Mouse (Mus musculus) cortical plate, adult 2 months (tissue): ENCODE measurements around the gene Trit1. TPM values are rescaled to one million over a fixed set of nuclear protein-coding genes. Genes with fewer than 3 reads are reported as not detected.

Experiments used
- H3K27ac ChIP-seq: fragments of 200-500 bp; 2 replicates; pipeline ENCODE4 v1.5.1; 2012; ENCODE audit warnings: low read length, control low read depth, inconsistent platforms; ENCODE audit not compliant: insufficient read depth
- H3K4me1 ChIP-seq: fragments of 200-500 bp; 2 replicates; pipeline ENCODE4 v1.6.1; 2011; ENCODE audit warnings: low read length; ENCODE audit not compliant: control insufficient read depth, insufficient read depth
- H3K4me3 ChIP-seq: fragments of 200-500 bp; 2 replicates; pipeline ENCODE4 v1.5.1; 2011; ENCODE audit warnings: mild to moderate bottlenecking, low read length, control low read depth; ENCODE audit not compliant: insufficient read depth
- CTCF ChIP-seq: fragments of 200-500 bp; IDR thresholded peaks from 2 replicates; pipeline ENCODE4 v1.5.1; 2011; ENCODE audit warnings: mild to moderate bottlenecking, control low read depth, low read length; ENCODE audit not compliant: insufficient read depth; ENCODE audit errors: extremely low read depth
- POLR2A ChIP-seq: fragments of 200-500 bp; IDR thresholded peaks from 2 replicates; pipeline ENCODE4 v1.6.1; 2011; ENCODE audit warnings: mild to moderate bottlenecking, low read length, control low read depth; ENCODE audit not compliant: insufficient read depth; ENCODE audit errors: extremely low read depth
- polyA plus RNA-seq: library from polyadenylated mRNA; depleted of rRNA; stranded (reverse); fragments of >200 nt; gene quantifications from 2 replicates; pipeline ENCODE4 v1.2.3, GENCODE M21; 2012

The Trit1 gene
- polyA plus RNA-seq, 1 experiment, result 12.6 TPM

DNA sequence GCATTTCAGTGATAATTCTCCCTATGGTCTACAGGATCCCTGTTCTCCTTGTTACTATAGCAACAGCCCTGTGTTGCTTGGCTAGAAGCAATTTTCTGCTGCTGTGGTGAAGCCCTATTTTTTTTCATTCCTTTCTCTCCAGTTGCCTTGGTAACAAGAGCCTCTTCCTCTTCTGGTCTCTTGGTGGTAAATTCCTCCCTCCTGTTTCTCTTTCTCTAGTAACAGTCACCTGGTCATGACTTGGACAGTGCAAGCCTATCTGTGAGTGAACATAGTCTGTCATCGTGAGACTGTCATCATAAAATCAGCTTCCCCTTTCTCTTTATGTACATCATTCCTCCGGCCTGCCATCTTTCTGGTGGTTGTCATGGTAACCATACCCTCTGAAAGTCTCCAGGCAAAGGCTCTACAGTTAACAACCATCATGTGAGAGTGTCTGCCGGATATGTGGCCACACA, 2.4 kb upstream of the Trit1 start:
- Histone ChIP-seq H3K4me1 (peaks cover 5% of the 10 kb centered on the region; the same call in 1 of the 2 replicates), H3K4me3 (no peak overlapping the region), H3K27ac (peak overlapping the region; percentile 88)
- TF ChIP-seq POLR2A (no peak), CTCF (no peak)

- Histone ChIP-seq H3K27ac (peak overlapping the region; percentile 88), H3K4me3 (no peak overlapping the region), H3K4me1 (peaks cover 5% of the 10 kb centered on the region; the same call in 1 of the 2 replicates)
- TF ChIP-seq POLR2A, result no peak
- no peak for TF ChIP-seq CTCF
These were observed 1.7 kb upstream of the Trit1 start for GRCm38 (mm10) chr4:123014501-123015282.

DNA sequence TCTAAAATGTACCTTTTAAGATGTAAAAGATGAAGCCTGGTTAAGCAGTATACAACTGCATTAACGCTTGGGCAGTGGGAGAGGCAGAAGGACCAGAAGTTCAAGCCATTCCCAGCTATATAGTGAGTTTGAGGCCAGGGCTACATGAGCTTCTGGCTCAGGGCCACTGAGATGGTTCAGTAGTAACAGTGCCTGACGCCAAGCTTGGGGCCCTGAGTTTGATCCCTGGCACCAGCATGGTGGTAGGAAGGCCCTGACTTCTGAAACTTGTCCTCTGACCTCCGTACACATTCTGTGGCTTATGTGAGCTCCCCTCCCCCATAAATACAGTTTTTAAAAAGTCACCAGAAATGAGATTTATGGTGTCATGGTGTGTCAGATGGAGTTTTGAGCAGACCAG, 5.2 kb downstream of the Trit1 start:
- H3K27ac ChIP-seq, result no peak overlapping the region
- peaks cover 4% of the 10 kb centered on the region; the same call in 1 of the 2 replicates for H3K4me1 ChIP-seq
- no peak for TF ChIP-seq CTCF
- TF ChIP-seq POLR2A, result no peak
- no peak overlapping the region for H3K4me3 ChIP-seq

- Histone ChIP-seq H3K27ac (no peak overlapping the region), H3K4me3 (no peak overlapping the region), H3K4me1 (peaks cover 6% of the 10 kb centered on the region; the same call in 1 of the 2 replicates)
- TF ChIP-seq CTCF (no peak), POLR2A (no peak)
These were observed 6.5 kb downstream of the Trit1 start for GRCm38 (mm10) chr4:123022896-123023295.

GRCm38 (mm10) chr4:123025418-123025817, 9.0 kb downstream of the Trit1 start:
- Histone ChIP-seq H3K4me1 (peaks cover 6% of the 10 kb centered on the region; the same call in 1 of the 2 replicates), H3K4me3 (no peak overlapping the region), H3K27ac (no peak overlapping the region)
- no peak for TF ChIP-seq POLR2A
- TF ChIP-seq CTCF, result no peak

DNA sequence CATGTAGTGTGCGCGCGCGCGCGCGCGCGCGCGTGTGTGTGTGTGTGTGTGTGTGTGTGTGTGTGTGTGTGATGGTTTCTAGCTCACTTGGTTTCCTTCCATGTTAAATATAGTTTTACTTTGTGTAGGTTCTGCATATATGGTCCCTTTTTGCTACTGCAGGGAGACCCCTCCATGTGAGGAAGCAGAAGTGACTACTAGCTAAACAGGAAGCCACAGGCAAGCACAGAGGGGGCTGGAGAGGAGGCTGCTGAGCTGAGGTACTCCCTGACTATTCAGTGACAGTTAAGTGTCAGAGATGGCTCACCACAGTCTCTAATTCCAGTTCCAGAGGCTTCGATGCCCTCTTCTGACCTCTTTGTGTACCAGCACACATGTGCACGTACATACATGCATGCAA, 9.8 kb downstream of the Trit1 start:
- TF ChIP-seq POLR2A (no peak), CTCF (no peak)
- H3K4me3 ChIP-seq, result no peak overlapping the region

GRCm38 (mm10) chr4:123026597-123026996, 10.2 kb downstream of the Trit1 start:
- Histone ChIP-seq H3K4me1 (peaks cover 6% of the 10 kb centered on the region; the same call in 1 of the 2 replicates), H3K27ac (no peak overlapping the region), H3K4me3 (no peak overlapping the region)
- TF ChIP-seq POLR2A (no peak), CTCF (no peak)

More for the DNA sequence above, 9.8 kb downstream of the Trit1 start:
- H3K4me1 ChIP-seq, result peaks cover 6% of the 10 kb centered on the region; the same call in 1 of the 2 replicates
- H3K27ac ChIP-seq, result no peak overlapping the region

- TF ChIP-seq POLR2A (no peak), CTCF (no peak)
- no peak overlapping the region for H3K27ac ChIP-seq
- H3K4me1 ChIP-seq, result peaks cover 2% of the 10 kb centered on the region; the same call in 1 of the 2 replicates
- no peak overlapping the region for H3K4me3 ChIP-seq
These were observed 18.4 kb downstream of the Trit1 start for GRCm38 (mm10) chr4:123034841-123035240.

GRCm38 (mm10) chr4:123035636-123036035, 19.2 kb downstream of the Trit1 start:
- H3K4me1 ChIP-seq, result peaks cover 2% of the 10 kb centered on the region; the same call in 1 of the 2 replicates
- TF ChIP-seq CTCF (no peak), POLR2A (no peak)
- no peak overlapping the region for H3K27ac ChIP-seq
- no peak overlapping the region for H3K4me3 ChIP-seq

DNA sequence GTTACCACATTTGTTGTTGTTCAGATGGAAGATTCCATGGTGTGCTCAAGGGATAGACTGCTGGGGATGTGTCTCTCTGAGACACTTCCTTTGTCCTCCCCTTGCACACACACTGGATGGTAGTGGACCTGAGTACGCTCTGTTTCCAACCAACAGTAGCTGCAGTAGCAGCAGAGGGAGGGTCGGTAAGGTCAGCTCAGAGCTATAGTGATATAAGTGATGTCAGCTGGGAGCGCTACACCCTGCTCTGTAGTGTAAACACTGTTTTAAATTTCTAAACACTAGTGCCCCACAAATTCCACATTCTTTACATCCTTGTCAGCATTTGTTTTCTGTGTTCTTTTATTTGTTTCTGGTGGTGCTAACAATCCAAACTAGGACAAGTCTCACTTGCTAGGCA, 20.3 kb downstream of the Trit1 start:
- TF ChIP-seq POLR2A, result no peak
- TF ChIP-seq CTCF, result no peak
- H3K27ac ChIP-seq, result no peak overlapping the region
- H3K4me1 ChIP-seq, result peaks cover 2% of the 10 kb centered on the region; the same call in 1 of the 2 replicates
- H3K4me3 ChIP-seq, result no peak overlapping the region
